Mouse (Mus musculus): ENCODE data around the gene Psmg3.

DNA sequence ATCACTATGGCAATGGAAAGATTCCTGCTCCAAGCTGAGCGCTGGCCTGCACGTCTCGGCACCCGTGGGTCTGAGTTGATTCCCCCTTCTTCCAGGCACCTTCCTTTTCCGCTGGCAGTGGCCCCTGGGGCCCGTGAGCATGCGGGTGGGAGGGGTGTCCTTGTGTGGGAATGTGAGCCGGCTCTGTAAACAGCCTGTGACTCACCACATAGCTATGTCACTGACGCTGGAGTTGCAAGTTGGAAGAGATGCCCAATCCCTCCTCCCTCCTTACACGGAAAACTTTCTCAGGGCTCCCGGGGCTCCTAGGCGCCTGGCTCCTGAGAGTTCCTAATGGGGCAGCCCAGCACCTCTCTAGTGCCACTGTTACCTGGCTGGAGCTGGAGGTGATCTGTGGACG lies 29.8 kb downstream of the Psmg3 start:
- no peak for TF ChIP-seq POLR2A (IDR thresholded peaks at IDR 0.05; ENCODE audit: insufficient read length, low read depth)
- TF ChIP-seq SRF (IDR thresholded peaks at IDR 0.05; ENCODE audit: control insufficient read depth, insufficient read length, low read depth), result no peak
- TF ChIP-seq E2F4 (IDR thresholded peaks at IDR 0.05; ENCODE audit: insufficient read depth), result no peak
- TF ChIP-seq TCF12 (IDR thresholded peaks at IDR 0.05; ENCODE audit: insufficient read depth, poor library complexity, severe bottlenecking), result no peak
- no peak for TF ChIP-seq MAX (IDR thresholded peaks at IDR 0.05; ENCODE audit: low read depth)
- TF ChIP-seq POLR2AphosphoS2 (IDR thresholded peaks at IDR 0.05; ENCODE audit: insufficient read length, low read depth), result no peak
- TF ChIP-seq MYOD1 (IDR thresholded peaks at IDR 0.05; ENCODE audit: control insufficient read depth in 1 of 3, insufficient read length in 2 of 3, low read depth in 2 of 3), result no peak
- TF ChIP-seq TCF3 (IDR thresholded peaks at IDR 0.05; ENCODE audit: insufficient read length, low read depth), result no peak
- no peak for TF ChIP-seq REST (IDR thresholded peaks at IDR 0.05; ENCODE audit: insufficient read depth, insufficient read length)
